Mouse (Mus musculus): ENCODE data around the gene Dda1.
"Not testable (repeated sequence)": the region's sequence is repeated elsewhere in the genome, so short reads cannot be mapped to it uniquely, and the experiment has no call there.

Dda1 gene

DNA sequence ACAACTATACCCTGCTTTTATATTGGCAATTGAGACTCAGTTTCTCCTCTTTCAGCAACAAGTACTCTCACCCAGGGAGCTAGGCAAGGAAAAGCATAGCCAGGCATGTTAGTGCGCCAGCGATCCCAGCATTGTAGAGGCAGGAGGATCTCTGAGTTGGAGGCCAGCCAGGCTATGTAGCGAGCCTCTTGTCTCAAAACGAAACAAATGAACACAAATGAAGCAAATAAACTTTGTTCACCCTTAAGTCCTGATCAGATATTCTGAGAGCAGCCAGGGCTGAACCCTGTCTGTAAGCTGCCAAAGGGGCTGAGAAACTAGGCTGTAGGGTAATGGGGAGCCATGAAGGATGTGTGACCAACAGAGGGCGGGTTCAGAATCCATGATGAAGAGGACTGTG, 26.8 kb downstream of the Dda1 start:
- DNase-seq (ENCODE audit: low spot score in 2 of 2): no peak

DNA sequence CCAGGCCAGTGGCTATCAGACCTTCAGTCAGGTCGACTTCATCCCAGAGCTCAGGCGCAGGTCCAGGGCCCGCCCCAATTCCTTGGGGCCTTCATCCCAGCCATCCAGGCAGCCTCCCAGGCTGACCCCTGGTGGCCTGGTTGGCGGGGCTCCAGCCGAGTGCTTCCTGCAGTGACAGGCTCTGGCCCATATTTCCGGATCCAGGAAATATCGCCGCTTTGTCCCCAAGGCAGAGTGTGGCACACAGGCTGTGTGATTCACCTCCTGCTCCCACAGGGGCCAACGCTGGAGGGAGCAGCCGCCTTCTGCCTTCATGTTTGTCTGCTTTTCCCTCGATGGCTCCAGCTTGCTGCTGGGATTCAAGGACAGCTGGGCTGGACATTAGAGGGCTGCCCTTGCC, 27.5 kb downstream of the Dda1 start:
- DNase-seq (ENCODE audit: low spot score in 2 of 2): no peak

DNA sequence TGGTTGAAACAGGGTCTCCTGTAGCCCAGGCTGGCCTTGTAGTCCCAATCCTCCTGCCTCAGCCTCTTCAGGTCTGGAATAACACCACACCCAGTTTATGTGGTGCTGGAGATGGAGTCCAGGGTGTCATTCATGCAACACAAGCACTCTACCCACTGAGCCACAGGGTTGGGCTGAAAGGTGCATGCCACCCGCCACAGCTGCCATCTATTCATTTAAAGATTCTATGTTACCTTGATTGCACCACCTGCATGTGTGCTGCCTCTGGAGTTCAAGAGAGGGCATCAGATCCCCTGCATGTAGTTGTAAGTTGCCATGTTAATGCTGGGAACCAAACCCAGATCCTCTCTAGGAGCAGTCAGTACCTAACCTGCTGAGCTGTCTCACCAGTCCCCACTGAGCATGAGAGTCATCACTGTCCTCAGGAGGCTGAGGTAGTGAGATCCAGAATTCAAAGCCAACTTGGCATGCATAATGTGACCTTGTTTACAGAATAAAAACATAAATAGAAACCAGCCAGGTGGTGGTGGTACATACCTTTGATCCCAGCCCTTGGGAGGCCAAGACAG, 28.2 kb downstream of the Dda1 start:
- no peak for DNase-seq (ENCODE audit: low spot score in 2 of 2)

DNA sequence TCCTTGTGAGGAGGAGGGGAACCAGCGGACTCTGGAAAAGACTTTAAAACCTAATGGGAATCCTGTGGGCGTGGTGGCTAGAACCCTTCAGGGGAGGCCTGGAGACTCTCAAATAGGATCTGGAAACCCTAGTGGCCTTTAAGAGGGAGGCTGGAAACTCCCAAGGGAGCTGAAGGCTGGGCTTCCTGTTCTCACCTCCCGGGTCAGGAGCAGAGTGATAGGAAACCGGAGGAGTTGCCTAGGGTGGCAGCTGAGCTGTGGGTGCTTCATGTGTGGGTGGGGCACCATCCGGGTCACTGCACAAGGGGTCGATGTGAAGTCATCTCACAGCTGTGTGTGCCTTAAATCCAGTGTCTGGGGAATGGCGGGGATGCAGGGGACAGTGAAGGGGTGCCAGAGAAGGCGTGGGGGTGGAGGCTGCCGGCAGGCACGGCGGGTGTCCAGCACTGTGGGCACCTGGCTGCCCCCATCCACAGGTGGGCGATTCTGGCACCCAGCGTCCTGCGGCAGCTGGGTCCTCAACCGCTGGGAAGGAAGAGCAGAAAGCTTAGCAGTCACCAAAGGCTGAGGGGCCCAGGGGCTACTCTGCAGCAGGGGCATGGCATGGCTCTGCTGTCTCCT, 29.0 kb downstream of the Dda1 start:
- no peak for DNase-seq (ENCODE audit: low spot score in 2 of 2)

DNA sequence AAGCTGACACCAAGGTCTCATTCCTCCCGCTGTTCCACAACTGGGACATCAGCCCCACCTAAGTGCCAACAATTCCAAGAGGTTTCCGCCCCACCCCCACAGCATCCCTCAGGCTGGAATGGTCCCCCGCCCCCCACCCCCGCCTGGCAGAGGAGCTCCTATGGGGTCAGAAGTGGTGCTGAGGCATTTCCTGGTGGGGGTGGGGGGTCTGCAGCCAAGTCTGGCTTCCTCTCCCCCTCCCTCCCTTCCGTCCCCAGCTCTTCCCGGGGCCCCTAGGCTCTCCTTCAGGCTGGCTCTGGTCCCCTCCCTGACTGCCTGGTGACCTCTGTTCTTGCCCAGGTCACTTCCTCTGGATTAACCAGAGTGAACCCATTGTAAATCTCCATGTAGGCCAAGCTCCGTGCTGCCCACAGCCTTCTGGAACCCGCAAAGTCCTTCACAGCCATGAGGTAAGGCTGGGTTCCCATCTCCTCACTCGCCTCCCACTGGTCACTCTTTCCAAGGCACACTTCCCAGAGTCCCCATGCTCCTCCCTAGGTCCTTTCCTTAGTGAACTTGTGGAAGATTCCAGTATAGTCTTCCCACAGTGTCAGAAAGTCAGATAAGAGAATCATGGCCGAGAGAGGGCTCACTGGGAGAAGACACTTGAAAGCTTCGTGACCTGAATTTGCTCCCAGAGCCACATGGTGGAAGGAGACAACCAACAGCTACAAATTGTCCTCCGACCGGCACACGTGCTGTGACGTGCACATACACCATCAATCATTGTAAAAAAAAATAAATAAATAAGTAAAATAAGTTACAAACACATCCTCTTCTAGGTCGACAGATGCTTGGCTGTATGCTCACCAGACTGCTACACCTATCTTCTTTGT, 30.1 kb downstream of the Dda1 start:
- no peak for DNase-seq (ENCODE audit: low spot score in 2 of 2)

DNA sequence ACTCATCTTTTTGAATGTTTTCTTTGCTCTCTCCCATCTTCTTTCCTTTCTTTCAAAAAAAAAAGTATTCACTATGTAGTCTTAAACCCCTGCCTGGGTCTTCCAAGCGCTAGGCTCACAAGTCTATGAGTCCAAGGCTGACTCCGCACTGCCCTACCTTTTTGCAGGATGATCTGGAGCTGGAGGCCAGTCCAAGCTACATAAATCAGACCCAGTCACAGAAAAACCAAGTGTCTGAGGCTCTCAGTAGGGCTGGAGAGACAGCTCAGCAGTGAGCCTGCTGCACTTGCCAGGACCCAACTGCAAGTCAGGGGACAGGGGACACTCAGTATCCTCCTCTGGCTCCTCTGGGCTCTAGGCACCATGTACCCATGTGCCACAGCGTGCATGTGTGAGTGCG, 35.4 kb downstream of the Dda1 start:
- no peak for DNase-seq (ENCODE audit: low spot score in 2 of 2)

DNA sequence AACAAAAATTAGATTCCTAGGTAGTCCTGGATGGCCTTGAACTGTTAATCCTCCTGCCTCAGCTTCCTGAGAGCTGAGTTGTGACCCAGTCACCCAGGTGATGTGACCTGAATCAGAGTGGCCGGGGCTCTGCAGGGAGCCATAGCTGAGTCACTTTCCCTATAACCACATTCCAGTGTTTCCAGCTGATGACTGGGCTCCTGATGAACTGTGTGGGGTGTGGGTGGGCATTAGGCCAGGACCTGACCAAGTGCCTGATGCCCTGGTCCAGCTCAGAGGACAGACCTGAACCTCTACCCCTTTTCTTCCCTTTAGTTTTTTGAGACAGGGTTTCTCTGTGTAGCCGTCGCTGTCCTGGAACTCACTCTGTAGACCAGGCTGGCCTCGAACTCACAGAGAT, 36.3 kb downstream of the Dda1 start:
- no peak for DNase-seq (ENCODE audit: low spot score in 2 of 2)

DNA sequence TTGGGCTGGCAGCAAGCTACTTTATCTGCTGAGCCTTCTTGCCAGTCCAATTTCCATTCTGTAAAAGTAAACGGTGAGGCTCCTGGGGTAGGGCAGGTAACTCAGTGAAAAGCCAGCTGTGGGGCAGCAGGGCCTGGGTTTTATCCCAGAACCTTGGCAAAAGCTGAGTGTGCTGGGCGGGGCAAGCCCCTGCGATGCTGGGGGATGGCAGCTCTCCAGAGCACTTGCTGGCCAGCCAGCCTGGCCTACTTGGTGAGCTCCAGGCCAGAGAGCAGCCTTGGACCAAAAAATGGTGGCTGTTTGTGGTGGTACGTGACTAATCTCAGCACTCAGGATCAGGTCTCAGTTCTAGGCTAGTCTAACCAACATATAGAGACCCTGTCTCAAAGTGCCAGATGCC, 37.0 kb downstream of the Dda1 start:
- DNase-seq (ENCODE audit: low spot score in 2 of 2): no peak

DNA sequence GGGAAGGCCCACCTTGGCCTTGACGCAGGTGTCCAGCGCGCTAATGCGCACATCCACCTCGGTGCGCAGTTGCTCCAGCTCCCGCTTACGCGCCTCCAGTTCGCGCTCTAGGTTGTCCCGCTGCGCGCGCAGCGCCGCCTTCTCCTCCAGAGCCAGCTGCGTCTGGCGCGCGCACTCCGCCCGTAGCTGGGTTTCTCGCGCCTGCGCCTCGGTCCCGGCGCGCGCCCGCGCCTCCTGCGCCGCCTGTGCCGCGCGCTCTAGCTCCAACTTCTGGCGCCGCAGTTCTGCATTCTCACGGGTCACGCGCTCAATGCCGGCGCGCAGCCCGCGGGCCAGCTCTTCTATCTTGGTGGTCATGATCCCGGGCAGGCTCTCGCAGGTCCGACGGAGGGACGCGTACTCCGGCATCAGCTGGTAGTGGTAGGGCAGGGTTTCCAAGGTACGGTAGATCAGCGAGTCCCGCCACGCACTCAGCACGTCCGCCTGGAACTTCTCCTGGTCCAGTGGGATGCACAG, 38.6 kb downstream of the Dda1 start:
- DNase-seq (ENCODE audit: low spot score in 2 of 2): peak; percentile 54 to 71

DNA sequence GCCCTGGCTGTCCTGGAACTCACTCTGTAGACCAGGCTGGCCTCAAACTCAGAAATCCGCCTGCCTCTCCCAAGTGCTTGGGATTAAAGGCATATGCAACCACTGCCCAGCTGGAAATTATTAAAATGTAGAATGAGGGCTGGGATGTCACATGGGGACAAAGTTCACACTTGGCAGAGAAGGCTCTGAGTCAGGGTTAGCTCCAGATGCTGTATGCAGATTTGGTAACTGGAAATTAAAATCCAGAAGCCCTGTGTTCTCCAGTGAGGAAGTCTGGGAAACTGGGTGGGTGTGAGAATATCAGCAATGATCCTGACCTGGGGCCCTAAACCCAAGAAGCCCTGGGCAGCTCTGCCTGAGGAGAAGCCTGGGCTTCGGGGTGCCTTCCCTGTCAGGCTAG, 40.3 kb downstream of the Dda1 start:
- no peak for DNase-seq (ENCODE audit: low spot score in 2 of 2)

DNA sequence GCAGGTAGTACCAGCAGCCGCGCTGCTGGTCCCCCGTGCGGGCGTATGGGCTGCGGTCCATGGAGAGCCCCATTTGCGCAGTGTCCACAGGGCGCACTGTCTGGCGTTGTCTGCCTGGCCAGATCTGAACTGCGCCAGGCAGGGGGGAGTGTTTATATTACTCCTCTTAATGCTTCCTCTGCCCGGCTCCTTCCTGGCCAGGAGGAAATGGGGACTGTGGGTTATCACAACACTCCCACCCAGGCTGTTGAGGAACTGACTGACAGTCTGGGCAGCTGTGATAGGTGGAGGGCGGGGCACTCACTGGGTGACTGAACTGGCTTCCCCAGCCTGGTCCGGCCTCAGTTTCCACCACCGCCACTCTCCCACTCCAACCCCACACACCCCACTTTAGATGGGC, 42.6 kb downstream of the Dda1 start, which contains the start of gene Plvap:
Plvap (minus strand) TSS at position 109 of the 400 bp plus-strand sequence.
- no peak for DNase-seq (ENCODE audit: low spot score in 2 of 2)

DNA sequence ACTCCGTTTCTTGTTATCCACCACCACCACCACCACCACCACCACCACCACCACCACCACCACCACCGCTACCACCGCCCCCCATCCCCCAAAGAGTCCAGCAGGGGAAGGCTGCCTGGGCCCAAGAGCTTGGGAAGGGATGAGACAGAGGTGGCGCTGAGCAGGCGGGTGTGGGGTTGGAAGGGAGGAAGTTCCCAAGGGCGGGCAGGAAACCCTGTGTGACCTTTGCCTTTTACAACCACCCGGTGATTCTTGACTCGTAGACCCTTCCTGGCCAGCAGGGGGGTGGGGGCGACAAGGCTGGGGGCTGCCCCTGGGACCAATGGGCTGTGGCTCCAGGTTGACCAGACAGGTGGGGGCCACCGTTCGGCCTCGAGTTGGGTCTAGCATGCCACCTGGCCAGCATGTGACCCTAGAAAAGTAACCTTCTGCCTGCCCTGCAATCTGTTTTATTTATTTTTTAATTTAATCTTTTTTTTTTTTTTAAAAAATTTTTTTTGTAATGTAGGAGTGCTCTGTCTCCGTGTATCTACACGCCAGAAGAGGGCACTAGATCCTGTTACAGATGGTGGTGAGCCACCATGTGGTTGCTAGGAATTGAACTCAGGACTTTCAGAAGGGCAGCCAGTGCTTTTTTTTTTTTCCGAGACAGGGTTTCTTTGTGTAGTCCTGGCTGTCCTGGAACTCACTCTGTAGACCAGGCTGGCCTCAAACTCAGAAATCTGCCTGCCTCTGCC, 44.2 kb downstream of the Dda1 start:
- DNase-seq (ENCODE audit: low spot score in 2 of 2): no peak

DNA sequence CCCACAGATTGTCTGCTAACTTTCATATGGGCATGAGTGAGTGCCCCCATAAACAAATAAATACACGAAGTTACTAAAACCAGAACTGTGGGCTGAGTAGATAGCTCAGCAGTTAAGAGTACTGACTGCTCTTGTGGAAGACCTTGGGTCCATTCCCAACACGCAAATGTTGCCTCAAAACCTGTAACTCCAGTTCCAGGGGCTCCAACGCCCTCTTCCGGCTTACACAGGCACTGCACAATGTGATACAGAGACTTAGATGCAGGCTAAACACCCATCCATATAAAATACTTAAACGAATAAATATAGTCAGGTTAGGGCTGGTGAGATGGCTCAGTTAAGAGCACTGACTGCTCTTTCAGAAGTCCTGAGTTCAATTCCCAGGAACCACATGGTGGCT, 46.0 kb downstream of the Dda1 start:
- no peak for DNase-seq (ENCODE audit: low spot score in 2 of 2)

DNA sequence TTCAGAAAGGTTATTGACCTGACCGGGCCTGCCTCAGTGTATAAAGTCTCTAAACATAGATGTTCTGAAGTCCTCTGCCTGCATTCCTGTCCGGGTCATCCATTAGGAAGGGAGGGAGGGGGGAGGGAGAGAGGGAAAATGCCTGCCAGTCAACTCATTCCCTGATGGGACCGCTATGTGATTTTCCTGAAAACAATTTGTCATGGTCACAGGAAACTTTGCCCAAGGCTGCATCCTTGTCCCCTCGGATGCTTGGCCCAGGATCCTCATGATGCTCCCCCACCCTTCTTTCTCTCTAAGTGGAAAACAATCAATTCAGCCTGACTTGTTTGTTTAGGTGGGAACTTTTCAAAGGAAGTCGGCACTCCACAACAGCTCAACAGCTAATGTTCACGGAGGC, 47.8 kb downstream of the Dda1 start:
- DNase-seq (ENCODE audit: low spot score in 2 of 2): no peak

DNA sequence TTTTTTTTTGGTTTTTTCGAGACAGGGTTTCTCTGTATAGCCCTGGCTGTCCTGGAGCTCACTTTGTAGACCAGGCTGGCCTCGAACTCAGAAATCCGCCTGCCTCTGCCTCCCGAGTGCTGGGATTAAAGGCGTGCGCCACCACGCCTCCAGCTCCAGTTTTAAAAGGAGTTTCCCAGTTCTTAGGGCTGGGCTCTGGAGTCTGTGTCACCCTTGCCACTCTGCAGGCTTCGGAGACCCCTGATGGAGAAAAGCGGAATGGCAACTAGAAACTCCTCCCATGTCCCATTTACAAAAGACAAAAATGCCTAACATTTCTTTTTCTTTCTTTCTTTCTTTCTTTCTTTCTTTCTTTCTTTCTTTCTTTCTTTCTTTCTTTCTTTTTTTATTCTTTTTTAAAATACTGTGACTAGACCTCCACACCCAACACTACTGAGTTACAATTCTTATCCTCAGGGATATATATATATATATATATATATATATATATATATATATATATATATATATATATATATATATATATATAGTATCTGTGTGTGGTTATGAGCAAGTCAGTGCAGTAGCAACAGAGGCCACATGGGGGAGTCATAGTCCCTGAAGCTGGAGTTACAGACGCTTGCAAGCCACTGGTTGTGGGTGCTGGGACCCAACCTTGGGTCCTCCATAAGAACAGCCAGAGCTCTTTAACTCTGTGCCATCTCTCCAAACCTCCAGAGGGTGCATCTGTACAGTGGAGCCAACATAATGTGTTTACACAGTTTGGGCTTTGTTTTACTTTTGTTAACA, 50.2 kb downstream of the Dda1 start:
- DNase-seq (ENCODE audit: low spot score in 2 of 2): not testable (repeated sequence)

DNA sequence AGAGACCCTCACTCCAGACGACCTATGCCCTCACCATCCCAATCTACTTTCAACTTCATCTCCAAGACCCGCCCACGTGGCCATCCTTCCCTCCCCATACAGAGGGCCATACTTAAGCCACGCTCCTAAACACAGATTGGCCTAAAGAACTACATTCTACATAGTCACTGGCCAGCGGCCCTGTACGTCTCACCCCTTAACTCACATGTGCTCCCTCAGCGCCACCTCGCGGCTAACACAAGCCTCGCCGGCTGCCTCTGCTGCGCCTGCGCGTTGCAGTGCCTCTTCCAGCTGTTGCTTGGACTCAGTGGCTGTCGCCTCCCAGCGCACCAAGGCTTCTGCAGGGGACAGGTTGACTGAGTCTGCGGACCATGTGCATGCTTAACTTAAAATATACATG, 52.6 kb downstream of the Dda1 start:
- DNase-seq (ENCODE audit: low spot score in 2 of 2): peak; percentile 81 to 82

DNA sequence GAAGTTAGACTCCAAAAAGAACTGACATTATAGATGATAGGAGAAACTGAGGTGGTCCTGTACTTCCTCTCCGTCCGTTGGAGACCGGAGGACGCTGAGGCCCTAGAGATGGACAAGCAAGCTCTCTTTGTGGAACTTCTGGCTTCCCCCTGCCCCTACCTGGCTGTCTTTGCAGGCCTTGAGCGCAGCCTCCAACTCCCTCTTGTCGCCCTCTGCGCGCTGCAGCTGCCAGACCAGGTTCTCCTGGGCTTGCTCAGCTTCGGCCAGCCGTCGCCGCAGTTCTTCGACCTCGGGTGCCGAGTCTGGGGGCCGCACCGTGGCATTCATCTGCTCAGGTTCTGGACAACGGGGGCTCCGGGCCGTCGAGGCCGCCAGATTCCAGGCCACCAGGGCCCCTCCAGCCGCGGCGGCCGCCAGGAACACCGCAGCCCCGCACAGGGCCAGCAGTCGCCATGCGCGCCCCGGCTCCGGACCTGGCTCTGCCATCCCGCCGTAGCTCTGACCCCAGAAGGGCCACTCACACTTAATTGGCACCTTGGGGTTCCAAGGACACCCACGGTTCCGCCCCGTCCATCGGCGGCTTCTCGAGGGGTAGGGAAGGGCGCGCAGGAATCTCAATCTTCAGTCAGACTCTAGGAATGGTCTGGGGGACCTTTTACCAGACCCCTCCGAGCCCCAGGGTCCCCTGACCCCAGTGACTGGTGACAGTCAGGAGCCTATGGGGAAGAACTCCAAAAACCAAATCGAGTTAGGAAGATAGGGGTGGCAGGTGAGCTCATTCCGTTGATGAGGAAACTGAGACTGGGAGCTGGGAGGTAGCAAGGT, 56.4 kb downstream of the Dda1 start, which contains the start of gene Ccdc194:
Ccdc194 (minus strand) TSS at position 486 of the 825 bp plus-strand sequence.
- DNase-seq (ENCODE audit: low spot score in 2 of 2): no peak
